Mouse (Mus musculus) urinary bladder, adult 18-20 months (tissue): Measurements from ENCODE around the gene Lrrc66.
"Not testable (repeated sequence)": the region's sequence is repeated elsewhere in the genome, so short reads cannot be mapped to it uniquely, and the experiment has no call there.

Source experiments
- DNase-seq, 2 experiments: peaks; one replicate each; pipeline ENCODE4 v3.0.0; 2022; ENCODE audit warnings: low spot score in 2 of 2, mixed read lengths in 2 of 2

Lrrc66 gene

GRCm38 (mm10) chr5:73613296-73613695 lies 19.0 kb downstream of the Lrrc66 start:
- no peak for DNase-seq

- DNase-seq, result no peak
Observed at GRCm38 (mm10) chr5:73611071-73611470, 21.3 kb downstream of the Lrrc66 start.

- DNase-seq, result no peak
Observed at GRCm38 (mm10) chr5:73604964-73605363, 27.4 kb downstream of the Lrrc66 start.

GRCm38 (mm10) chr5:73604542-73604941 lies 27.8 kb downstream of the Lrrc66 start:
- no peak for DNase-seq

- DNase-seq, result no peak
Observed at GRCm38 (mm10) chr5:73602865-73603264, 29.5 kb downstream of the Lrrc66 start.

- no peak for DNase-seq
Observed at GRCm38 (mm10) chr5:73601361-73601763, 31.0 kb downstream of the Lrrc66 start.

GRCm38 (mm10) chr5:73599991-73600390 lies 32.3 kb downstream of the Lrrc66 start:
- no peak for DNase-seq

GRCm38 (mm10) chr5:73598943-73599695 lies 33.2 kb downstream of the Lrrc66 start:
- DNase-seq, result no peak

GRCm38 (mm10) chr5:73587119-73587518 lies 45.2 kb downstream of the Lrrc66 start:
- DNase-seq, result no peak

GRCm38 (mm10) chr5:73586597-73586996 lies 45.7 kb downstream of the Lrrc66 start:
- DNase-seq, result no peak

GRCm38 (mm10) chr5:73585212-73586115 lies 46.9 kb downstream of the Lrrc66 start:
- no peak for DNase-seq

GRCm38 (mm10) chr5:73584011-73584410 lies 48.3 kb downstream of the Lrrc66 start:
- not testable (repeated sequence) for DNase-seq

- no peak for DNase-seq
Observed at GRCm38 (mm10) chr5:73578131-73578530, 54.2 kb downstream of the Lrrc66 start.

- DNase-seq, result no peak
Observed at GRCm38 (mm10) chr5:73576708-73577107, 55.6 kb downstream of the Lrrc66 start.

- no peak for DNase-seq
Observed at GRCm38 (mm10) chr5:73574616-73575015, 57.7 kb downstream of the Lrrc66 start.

- DNase-seq, result no peak
Observed at GRCm38 (mm10) chr5:73573789-73574188, 58.5 kb downstream of the Lrrc66 start.

- DNase-seq, result no peak
Observed at GRCm38 (mm10) chr5:73572846-73573245, 59.5 kb downstream of the Lrrc66 start.

GRCm38 (mm10) chr5:73571395-73572156 lies 60.8 kb downstream of the Lrrc66 start:
- DNase-seq, result no peak

GRCm38 (mm10) chr5:73569181-73569580 lies 63.1 kb downstream of the Lrrc66 start:
- DNase-seq, result no peak

GRCm38 (mm10) chr5:73566892-73567291 lies 65.4 kb downstream of the Lrrc66 start:
- DNase-seq, result no peak

- DNase-seq, result no peak
Observed at GRCm38 (mm10) chr5:73566119-73566518, 66.2 kb downstream of the Lrrc66 start.

- DNase-seq, result no peak
Observed at GRCm38 (mm10) chr5:73564038-73564437, 68.3 kb downstream of the Lrrc66 start.
